Mouse (Mus musculus): ENCODE results near the gene Nap1l4. TPM values are rescaled to one million over a fixed set of nuclear protein-coding genes. Genes with fewer than 3 reads are reported as not detected.

Gene Nap1l4
- polyA plus RNA-seq, 1 experiment from 2014 or later: 355 TPM

DNA sequence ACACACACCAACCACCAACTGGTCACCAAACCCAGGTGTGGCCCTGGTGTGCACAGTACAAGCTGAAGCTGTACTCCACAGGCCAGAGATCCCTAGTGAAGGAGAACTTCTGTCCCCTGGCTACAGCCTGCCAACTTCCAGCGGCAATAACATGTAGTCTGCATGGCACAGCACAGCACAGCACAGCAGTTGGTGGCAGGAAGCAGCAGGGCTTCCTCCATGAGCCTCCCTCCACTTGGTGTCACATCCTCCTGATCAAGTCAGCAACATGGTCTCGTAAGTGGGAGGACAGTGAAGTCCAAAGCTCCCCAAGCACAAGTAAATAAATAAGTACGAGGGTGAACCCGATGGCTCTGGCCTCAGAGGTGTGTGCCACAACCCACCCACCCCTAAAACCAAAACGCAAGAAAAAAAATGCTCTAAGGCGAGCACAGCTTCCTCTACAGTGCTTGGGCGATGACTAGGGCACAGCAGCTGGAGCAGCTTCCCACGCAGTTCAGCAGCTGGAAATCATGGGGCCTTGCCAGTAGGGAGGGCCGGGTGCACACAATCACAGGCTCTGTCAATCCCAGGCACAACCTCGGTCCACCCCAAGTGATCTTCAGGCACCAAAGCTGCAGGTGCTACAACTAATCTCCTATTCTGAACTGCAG is 35.0 kb downstream of the Nap1l4 start:
- no peak overlapping the region for H3K9ac ChIP-seq (replicated peaks)
- no peak overlapping the region for H3K4me3 ChIP-seq
- no peak overlapping the region for H3K4me2 ChIP-seq (replicated peaks)
- H3K4me1 ChIP-seq: no peaks in the 10 kb centered on the region
- no peaks in the 10 kb centered on the region for H3K9me3 ChIP-seq
- H3K27ac ChIP-seq (replicated peaks): no peak overlapping the region
- WGBS: 95% methylated on average over 10 of the region's 10 CpGs
- peaks cover 58% of the 10 kb centered on the region for H3K36me3 ChIP-seq
- no peak for ATAC-seq (ENCODE audit: low FRiP score, low read depth)
- H3K27me3 ChIP-seq: no peaks in the 10 kb centered on the region

DNA sequence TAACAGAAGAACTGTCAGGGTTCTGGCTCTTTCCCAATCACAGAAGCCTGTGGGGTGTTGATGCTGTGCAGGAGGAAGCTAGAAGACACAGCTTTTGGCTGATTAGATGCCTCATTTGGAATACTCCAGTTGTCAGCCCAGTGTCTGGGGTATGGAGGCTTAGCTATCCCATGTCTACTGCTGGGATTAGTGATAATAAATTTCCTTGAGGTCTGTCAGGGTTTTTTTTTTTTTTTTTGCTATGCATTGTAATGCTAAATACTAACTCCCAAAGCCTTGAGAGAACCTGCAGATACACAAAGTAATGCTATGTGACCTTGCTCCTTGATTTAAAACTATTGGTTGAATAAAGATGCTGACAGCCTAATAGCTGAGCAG is 37.6 kb downstream of the Nap1l4 start:
- H3K4me1 ChIP-seq: no peaks in the 10 kb centered on the region
- peaks cover 32% of the 10 kb centered on the region for H3K36me3 ChIP-seq
- no peaks in the 10 kb centered on the region for H3K9me3 ChIP-seq
- no peak for ATAC-seq (ENCODE audit: low FRiP score, low read depth)
- no peak overlapping the region for H3K9ac ChIP-seq (replicated peaks)
- no peak overlapping the region for H3K27ac ChIP-seq (replicated peaks)
- H3K4me2 ChIP-seq (replicated peaks): no peak overlapping the region
- no peak overlapping the region for H3K4me3 ChIP-seq
- peaks cover 4% of the 10 kb centered on the region; the same call in 1 of the 2 replicates for H3K27me3 ChIP-seq

DNA sequence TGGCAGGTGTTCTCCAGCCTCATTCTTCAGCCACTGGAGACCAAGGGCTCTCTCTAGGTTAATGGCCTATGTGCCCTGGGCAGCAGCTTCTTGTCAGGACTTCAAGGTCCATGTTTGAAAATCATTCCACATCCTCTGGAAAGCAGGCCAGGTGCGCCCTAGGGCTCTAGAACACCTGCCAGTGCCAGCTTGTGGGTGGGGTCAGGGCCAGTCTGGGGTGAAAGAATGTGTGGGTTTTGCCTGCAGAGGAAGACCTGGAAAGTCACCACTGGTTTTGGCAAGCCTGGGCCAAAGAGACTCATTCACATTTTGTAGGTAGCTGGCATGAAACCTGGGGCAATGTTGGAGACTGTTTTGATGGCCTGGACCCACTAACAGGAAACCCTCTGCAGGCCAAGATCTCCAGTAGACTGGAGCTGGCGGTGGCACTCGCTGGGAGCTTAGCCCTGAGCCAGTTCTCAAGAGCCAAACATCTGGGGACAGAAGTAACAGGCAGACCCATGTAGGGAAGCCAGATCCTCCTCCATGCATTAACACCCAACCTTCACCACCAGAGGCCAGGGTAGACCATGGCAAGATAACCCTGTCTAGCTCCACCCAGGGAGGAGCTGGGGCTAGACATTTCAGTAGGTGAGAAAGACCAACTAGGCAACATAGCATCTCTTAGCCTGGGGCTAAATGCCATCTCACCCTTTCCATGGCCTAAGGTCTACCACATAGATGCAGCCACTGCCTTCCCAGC is 38.1 kb downstream of the Nap1l4 start:
- Histone ChIP-seq H3K9me3 (no peaks in the 10 kb centered on the region), H3K4me1 (no peaks in the 10 kb centered on the region), H3K27me3 (peaks cover 6% of the 10 kb centered on the region; the same call in 1 of the 2 replicates), H3K36me3 (peaks cover 29% of the 10 kb centered on the region), H3K9ac (replicated peaks) (no peak overlapping the region), H3K4me2 (replicated peaks) (no peak overlapping the region), H3K27ac (replicated peaks) (no peak overlapping the region), H3K4me3 (no peak overlapping the region)
- ATAC-seq (ENCODE audit: low FRiP score, low read depth): no peak
- 90% methylated on average over 3 of the region's 3 CpGs for whole genome bisulfite sequencing

DNA sequence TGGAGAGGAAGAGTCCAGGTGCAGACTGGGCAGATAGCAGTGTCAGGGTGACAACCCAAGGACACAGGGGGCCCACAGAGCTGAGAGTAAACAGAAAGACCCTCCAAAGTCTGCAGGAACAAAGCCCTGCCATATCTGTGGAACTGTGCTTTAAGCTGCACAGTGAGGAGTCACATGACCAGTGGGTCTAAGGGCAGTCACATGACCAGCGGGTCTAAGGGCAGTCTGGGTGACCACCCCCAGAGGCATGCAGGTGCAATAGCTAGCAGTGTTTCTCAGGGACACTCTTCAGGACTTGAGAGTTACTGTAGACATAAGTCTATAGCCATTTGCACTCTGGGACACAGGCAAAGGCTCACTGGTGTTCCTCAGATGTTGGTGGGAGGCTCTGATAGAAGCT is 39.3 kb downstream of the Nap1l4 start:
- WGBS: 67% methylated on average over 1 of the region's 1 CpGs
- Histone ChIP-seq H3K4me1 (no peaks in the 10 kb centered on the region), H3K27ac (replicated peaks) (no peak overlapping the region), H3K4me3 (no peak overlapping the region), H3K9me3 (no peaks in the 10 kb centered on the region), H3K9ac (replicated peaks) (no peak overlapping the region), H3K36me3 (peaks cover 17% of the 10 kb centered on the region), H3K27me3 (peaks cover 15% of the 10 kb centered on the region), H3K4me2 (replicated peaks) (no peak overlapping the region)
- no peak for ATAC-seq (ENCODE audit: low FRiP score, low read depth)

DNA sequence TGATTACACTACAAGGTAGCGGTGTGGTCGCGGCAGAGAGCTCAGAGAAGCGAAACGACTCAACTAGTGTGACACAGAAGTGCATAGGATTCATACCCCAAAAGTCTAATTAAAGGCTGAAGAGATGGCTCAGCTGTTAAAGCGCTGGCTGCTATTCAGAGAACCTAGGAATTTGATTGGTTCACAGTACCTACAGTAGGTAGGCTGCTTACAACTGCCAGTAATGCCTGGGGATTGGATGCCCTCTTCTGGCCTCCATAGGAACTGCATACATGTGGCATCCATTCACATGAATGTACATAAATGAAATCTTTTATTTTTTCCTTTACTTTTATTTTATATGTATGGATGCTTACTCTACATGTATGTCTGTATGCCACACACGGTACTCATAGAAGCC is 42.2 kb downstream of the Nap1l4 start:
- Histone ChIP-seq H3K9ac (replicated peaks) (no peak overlapping the region), H3K27ac (replicated peaks) (no peak overlapping the region), H3K36me3 (no peaks in the 10 kb centered on the region), H3K4me1 (peaks cover 13% of the 10 kb centered on the region), H3K9me3 (no peaks in the 10 kb centered on the region), H3K4me2 (replicated peaks) (no peak overlapping the region), H3K27me3 (peaks cover 44% of the 10 kb centered on the region), H3K4me3 (no peak overlapping the region)
- no peak for ATAC-seq (ENCODE audit: low FRiP score, low read depth)
- WGBS: 26% methylated on average over 7 of the region's 7 CpGs

DNA sequence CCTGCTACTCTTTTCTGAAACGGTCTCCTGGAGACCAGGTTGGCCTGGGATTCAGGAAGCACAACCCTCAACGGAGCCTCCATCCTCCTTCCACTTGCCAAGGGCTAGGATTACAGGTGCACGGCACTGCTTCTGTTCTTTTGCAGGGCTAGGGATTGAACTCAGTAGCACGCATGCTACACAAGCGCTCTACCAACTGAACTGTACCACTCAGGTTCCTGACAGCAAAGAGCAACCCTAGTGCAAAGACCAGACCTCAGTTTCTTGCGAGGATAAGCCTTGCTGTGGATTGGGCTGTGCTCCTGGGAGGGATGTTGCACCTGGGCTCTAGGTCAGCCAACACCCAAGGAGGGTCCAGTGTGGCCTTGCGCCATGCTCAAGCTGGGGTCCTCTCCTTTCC is 42.6 kb downstream of the Nap1l4 start:
- no peak for ATAC-seq (ENCODE audit: low FRiP score, low read depth)
- no peaks in the 10 kb centered on the region for H3K36me3 ChIP-seq
- WGBS: 64% methylated on average over 7 of the region's 7 CpGs
- H3K4me2 ChIP-seq (replicated peaks): no peak overlapping the region
- peaks cover 48% of the 10 kb centered on the region for H3K27me3 ChIP-seq
- H3K4me3 ChIP-seq: no peak overlapping the region
- peaks cover 16% of the 10 kb centered on the region for H3K4me1 ChIP-seq
- H3K9ac ChIP-seq (replicated peaks): no peak overlapping the region
- H3K27ac ChIP-seq (replicated peaks): no peak overlapping the region
- H3K9me3 ChIP-seq: no peaks in the 10 kb centered on the region

DNA sequence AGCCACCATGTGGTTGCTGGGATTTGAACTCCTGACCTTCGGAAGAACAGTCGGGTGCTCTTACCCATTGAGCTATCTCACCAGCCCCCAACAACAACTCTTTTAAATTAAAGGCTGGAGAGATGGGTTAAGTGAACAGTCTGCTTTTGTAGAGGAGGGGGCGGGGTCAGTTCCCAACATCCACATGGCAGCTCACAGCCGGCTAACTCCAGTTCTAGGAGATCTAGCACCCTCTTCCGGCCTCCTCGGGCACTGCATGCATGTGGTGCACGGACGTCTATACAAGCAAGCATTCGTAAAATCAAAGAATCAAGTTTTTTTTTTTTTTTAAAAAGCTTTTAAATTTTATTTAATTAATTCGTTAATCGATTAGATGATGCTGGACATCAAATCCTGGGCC is 43.1 kb downstream of the Nap1l4 start:
- no peaks in the 10 kb centered on the region for H3K9me3 ChIP-seq
- no peak overlapping the region for H3K4me3 ChIP-seq
- ATAC-seq (ENCODE audit: low FRiP score, low read depth): no peak
- no peak overlapping the region for H3K4me2 ChIP-seq (replicated peaks)
- H3K36me3 ChIP-seq: no peaks in the 10 kb centered on the region
- peaks cover 53% of the 10 kb centered on the region for H3K27me3 ChIP-seq
- no peak overlapping the region for H3K27ac ChIP-seq (replicated peaks)
- peaks cover 16% of the 10 kb centered on the region for H3K4me1 ChIP-seq
- WGBS: 30% methylated on average over 11 of the region's 11 CpGs
- H3K9ac ChIP-seq (replicated peaks): no peak overlapping the region

DNA sequence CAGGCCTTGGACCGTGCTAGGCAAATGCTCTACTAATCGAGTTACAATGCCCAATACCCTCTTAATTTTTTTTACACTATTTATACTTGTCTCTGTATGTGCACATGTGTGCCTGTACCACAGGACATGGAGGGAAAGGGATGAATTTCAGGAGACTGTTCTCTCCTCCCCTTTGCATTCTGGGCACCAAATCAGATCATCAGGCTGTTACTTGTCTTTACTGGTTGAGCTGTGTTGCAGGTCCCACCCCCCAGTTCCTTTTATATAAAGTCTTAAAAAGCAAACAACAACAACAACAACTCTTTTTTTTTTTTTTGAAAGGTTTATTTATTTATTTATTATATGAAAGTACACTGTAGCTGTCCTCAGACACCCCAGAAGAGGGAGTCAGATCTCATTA is 43.5 kb downstream of the Nap1l4 start:
- Histone ChIP-seq H3K4me2 (replicated peaks) (no peak overlapping the region), H3K36me3 (no peaks in the 10 kb centered on the region), H3K9ac (replicated peaks) (no peak overlapping the region), H3K9me3 (no peaks in the 10 kb centered on the region), H3K4me1 (peaks cover 16% of the 10 kb centered on the region), H3K27me3 (peaks cover 57% of the 10 kb centered on the region), H3K27ac (replicated peaks) (no peak overlapping the region), H3K4me3 (no peak overlapping the region)
- 93% methylated on average over 2 of the region's 2 CpGs for WGBS
- ATAC-seq (ENCODE audit: low FRiP score, low read depth): no peak

DNA sequence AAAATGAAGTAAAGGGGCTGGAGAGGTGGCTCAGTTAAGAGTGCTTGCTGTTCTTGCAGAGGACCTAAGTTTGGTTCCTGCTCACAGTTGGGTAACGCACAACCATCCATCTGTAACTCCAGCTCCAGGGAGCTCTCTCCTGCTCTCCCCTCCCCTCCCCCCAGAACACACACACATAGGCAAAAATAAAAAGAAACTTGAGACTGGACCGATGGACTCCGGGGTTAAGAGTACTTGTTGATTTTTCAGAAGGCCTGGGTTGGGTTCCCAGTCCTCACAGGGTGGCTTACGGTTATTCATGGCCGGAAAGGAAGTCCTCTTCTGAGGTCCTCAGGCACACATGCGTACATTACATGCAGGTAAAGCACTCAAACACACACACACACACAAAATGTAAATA is 45.0 kb downstream of the Nap1l4 start:
- peaks cover 16% of the 10 kb centered on the region for H3K4me1 ChIP-seq
- H3K4me2 ChIP-seq (replicated peaks): no peak overlapping the region
- no peaks in the 10 kb centered on the region for H3K36me3 ChIP-seq
- WGBS: 88% methylated on average over 6 of the region's 6 CpGs
- peaks cover 70% of the 10 kb centered on the region for H3K27me3 ChIP-seq
- no peak overlapping the region for H3K9ac ChIP-seq (replicated peaks)
- ATAC-seq (ENCODE audit: low FRiP score, low read depth): no peak
- no peak overlapping the region for H3K27ac ChIP-seq (replicated peaks)
- no peaks in the 10 kb centered on the region for H3K9me3 ChIP-seq
- no peak overlapping the region for H3K4me3 ChIP-seq

DNA sequence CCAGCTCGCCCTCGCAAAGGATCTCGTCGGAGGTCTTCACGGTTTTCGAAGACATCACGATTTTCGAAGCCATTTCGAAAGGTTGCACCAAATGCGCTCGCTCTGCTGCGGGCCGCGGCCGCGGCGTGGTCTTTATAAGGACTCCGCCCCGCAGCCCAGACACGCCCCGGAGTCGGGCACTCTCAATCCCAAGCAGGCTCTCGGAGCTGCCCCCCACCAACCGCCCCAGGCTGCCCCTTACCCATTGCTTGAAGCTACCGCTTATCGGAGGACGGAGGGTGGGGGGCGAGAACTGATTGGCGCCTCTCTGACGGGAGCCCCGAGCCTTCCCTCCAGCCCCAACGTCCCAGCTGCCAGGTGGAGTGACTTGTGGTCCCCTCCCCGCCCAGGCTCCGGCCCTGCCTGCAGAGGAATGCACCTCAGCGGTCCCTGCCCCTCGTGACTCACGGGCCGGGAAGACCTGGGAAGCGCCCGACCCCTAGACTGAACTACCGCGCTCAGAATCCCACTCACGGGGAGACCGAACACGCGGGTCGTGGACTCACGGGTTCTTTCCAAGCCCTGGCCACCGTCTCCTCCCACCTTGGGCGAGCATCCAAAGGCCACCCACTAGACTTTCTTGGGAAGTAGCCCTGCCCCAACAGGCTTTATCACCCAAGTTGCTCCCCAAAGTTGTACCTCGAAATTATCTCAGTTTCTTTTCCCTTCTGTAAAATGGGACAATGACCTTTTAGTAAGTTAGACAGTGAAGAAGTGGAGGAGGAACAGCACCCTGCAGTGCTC is 46.3 kb downstream of the Nap1l4 start, which contains the start of gene Phlda2:
TSS of gene Phlda2 (minus strand) at position 733 of the 783 bp plus-strand sequence.
- no peaks in the 10 kb centered on the region for H3K9me3 ChIP-seq
- no peak within 1 kb of the TSS for H3K9ac ChIP-seq (replicated peaks)
- H3K4me1 ChIP-seq: peaks cover 16% of the 10 kb centered on the region
- H3K4me2 ChIP-seq (replicated peaks): peak within 1 kb of the TSS; percentile 63
- no peak within 1 kb of the TSS for H3K27ac ChIP-seq (replicated peaks)
- 0 out of 2 replicates have a peak, but pooled peaks have one; percentile 58 for ATAC-seq (ENCODE audit: low FRiP score, low read depth)
- WGBS: 10% methylated on average over 51 of the region's 51 CpGs
- peaks cover 80% of the 10 kb centered on the region for H3K27me3 ChIP-seq
- peak within 1 kb of the TSS; percentile 40 for H3K4me3 ChIP-seq
- no peaks in the 10 kb centered on the region for H3K36me3 ChIP-seq

DNA sequence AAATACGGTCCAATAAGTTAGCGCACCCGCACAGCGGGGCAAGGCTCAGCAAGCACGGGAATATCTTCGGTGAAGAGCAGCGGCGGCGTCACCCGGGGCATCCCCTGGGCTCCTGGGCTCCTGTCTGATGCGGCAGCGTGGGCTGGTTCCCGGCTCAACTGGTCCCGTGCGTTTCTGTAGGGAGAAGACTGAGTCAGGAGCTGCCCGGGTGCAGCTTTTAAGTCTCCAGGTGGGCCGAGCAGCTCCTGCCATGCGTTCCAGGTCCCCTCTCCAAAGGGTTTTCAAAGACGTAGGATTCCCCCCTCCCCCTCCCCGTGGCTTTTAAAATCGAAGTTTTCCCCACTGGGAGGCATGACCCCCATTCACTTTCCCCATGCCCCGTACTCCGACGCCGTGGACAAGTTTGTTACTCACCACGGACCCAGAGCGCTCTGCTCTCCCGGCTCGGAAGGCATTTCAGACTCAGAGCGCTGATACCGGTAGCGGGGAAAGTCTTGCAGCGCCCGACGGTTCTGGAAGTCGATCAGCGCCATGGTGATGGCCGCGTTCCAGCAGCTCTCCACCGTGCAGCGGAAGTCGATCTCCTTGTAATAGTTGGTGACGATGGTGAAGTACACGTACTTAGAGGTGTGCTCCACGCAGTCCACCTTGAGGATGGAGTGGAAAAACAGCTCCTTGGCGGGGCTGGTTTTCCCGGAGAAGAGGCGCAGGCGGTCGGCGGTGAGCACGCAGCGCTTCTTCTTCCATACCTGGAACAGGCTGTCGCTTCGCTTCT is 47.1 kb downstream of the Nap1l4 start:
- ATAC-seq (ENCODE audit: low FRiP score, low read depth): no peak
- WGBS: 5% methylated on average over 55 of the region's 55 CpGs
- no peaks in the 10 kb centered on the region for H3K9me3 ChIP-seq
- peak overlapping the region; percentile 40 for H3K4me3 ChIP-seq
- H3K4me2 ChIP-seq (replicated peaks): peak overlapping the region; percentile 63
- H3K36me3 ChIP-seq: no peaks in the 10 kb centered on the region
- no peak overlapping the region for H3K9ac ChIP-seq (replicated peaks)
- peaks cover 80% of the 10 kb centered on the region for H3K27me3 ChIP-seq
- H3K4me1 ChIP-seq: peaks cover 16% of the 10 kb centered on the region
- no peak overlapping the region for H3K27ac ChIP-seq (replicated peaks)

Measured in midbrain, embryonic 12.5 days (tissue).